Comparison of ENCODE assay signal across 8 mouse cellular contexts in the genomic region with DNA sequence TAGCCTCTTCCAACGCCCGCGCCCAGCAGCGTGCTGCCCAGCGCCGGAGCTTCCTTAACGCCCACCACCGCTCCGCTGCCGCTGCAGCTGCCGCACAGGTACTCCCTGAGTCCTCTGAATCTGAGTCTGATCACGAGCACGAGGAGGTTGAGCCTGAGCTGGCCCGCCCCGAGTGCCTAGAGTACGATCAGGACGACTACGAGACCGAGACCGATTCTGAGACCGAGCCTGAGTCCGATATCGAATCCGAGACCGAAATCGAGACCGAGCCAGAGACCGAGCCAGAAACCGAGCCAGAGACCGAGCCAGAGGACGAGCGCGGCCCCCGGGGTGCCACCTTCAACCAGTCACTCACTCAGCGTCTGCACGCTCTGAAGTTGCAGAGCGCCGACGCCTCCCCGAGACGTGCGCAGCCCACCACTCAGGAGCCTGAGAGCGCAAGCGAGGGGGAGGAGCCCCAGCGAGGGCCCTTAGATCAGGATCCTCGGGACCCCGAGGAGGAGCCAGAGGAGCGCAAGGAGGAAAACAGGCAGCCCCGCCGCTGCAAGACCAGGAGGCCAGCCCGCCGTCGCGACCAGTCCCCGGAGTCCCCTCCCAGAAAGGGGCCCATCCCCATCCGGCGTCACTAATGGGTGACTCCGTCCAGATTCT. TPM values are rescaled to one million over a fixed set of nuclear protein-coding genes. Genes with fewer than 3 reads are reported as not detected.
DNase-seq lines count a peak whose midpoint lies in the region; ATAC-seq and TF ChIP-seq lines count a peak whose summit lies in the region.
"Had no signal": no experiment of that assay in that cellular context is flagged by ENCODE, and none has a peak within 500 bp of the region (broad histone marks: within the 10 kb centered on the region; RNA-seq: fewer than 3 reads in every experiment).

No protein-coding gene starts in this region.

- no peak overlapping the region for H3K27ac ChIP-seq in testis, adult 2 months (ENCODE audit: control insufficient read depth, insufficient read depth, low read depth, low read length)
- H3K27ac ChIP-seq in forebrain, embryonic 15.5 days (replicated peaks), result no peak overlapping the region
- H3K27ac ChIP-seq in liver, embryonic 14.5 days, result no peak overlapping the region
- H3K27ac ChIP-seq: macrophage had no signal

- H3K4me2 ChIP-seq in forebrain, embryonic 15.5 days (replicated peaks), result peak overlapping the region; percentile 36
- H3K4me2 ChIP-seq in liver, embryonic 14.5 days (ENCODE audit: low read depth), result peak overlapping the region; percentile 20; the same call in 1 of the 2 replicates

- WGBS in forebrain, embryonic 15.5 days, result 50% methylated on average over 58 of the region's 58 CpGs
- WGBS in liver, embryonic 14.5 days (ENCODE audit: insufficient replicate concordance), result 43% methylated on average over 58 of the region's 58 CpGs

- no peak for TF ChIP-seq CTCF in testis, adult 2 months (IDR thresholded peaks at IDR 0.05; ENCODE audit: control insufficient read depth, insufficient read depth, insufficient replicate concordance, low read depth, low read length)
- no peak for TF ChIP-seq CTCF in liver, embryonic 14.5 days (IDR thresholded peaks at IDR 0.05; ENCODE audit: low read depth)

- peaks cover 15% of the 10 kb centered on the region; the same call in 1 of the 2 replicates for H3K9me3 ChIP-seq in forebrain, embryonic 15.5 days
- peaks cover 7% of the 10 kb centered on the region for H3K9me3 ChIP-seq in liver, embryonic 14.5 days (ENCODE audit: control insufficient read depth, low read length)

- TF ChIP-seq EP300 in liver, embryonic 14.5 days (IDR thresholded peaks at IDR 0.05; ENCODE audit: low read depth), result no peak

- no peak for TF ChIP-seq POLR2A in testis, adult 2 months (IDR thresholded peaks at IDR 0.05; ENCODE audit: control insufficient read depth, low read depth, low read length)

- 0 out of 2 replicates have a peak, but pooled peaks have one; percentile 39 for ATAC-seq in forebrain, embryonic 15.5 days (replicated peaks)
- no peak for ATAC-seq in liver, embryonic 14.5 days (ENCODE audit: insufficient read depth)

- no peak for DNase-seq in testis, postnatal 10 days (ENCODE audit: low spot score)
- DNase-seq in liver, embryonic 14.5 days (ENCODE audit: low read depth in 3 of 3, low spot score in 3 of 3), result no peak
- DNase-seq in layer of hippocampus, postnatal 25 days (ENCODE audit: extremely low spot score in 1 of 2, low spot score in 1 of 2), result no peak
- DNase-seq in right cerebral cortex, postnatal 14 days, result no peak
- no peak for DNase-seq in left cerebral cortex, adult 8-10 months (ENCODE audit: low spot score in 2 of 2)

- H3K9ac ChIP-seq in forebrain, embryonic 15.5 days (replicated peaks), result no peak overlapping the region
- H3K9ac ChIP-seq in liver, embryonic 14.5 days (replicated peaks), result no peak overlapping the region

- H3K36me3 ChIP-seq in testis, adult 2 months (ENCODE audit: control insufficient read depth, insufficient read depth, low read length), result no peaks in the 10 kb centered on the region; the same call in 1 of the 2 replicates
- peaks cover 41% of the 10 kb centered on the region for H3K36me3 ChIP-seq in forebrain, embryonic 15.5 days
- H3K36me3 ChIP-seq in liver, embryonic 14.5 days (replicated peaks; ENCODE audit: control insufficient read depth, insufficient read depth, low read depth), result peaks cover 21% of the 10 kb centered on the region

- peaks cover 27% of the 10 kb centered on the region for H3K4me1 ChIP-seq in testis, adult 2 months (ENCODE audit: control insufficient read depth, insufficient read depth, low read length)
- H3K4me1 ChIP-seq in forebrain, embryonic 15.5 days, result peaks cover 10% of the 10 kb centered on the region
- H3K4me1 ChIP-seq in liver, embryonic 14.5 days (replicated peaks; ENCODE audit: control insufficient read depth in 2 of 2, insufficient read depth in 2 of 2, low read length in 1 of 2), result peaks cover 0 to 2% of the 10 kb centered on the region in 2 experiments; a peak in 1 of 4 replicates

- H3K27me3 ChIP-seq in testis, adult 2 months (ENCODE audit: control insufficient read depth, insufficient read depth, low read length), result no peaks in the 10 kb centered on the region
- peaks cover 38% of the 10 kb centered on the region for H3K27me3 ChIP-seq in forebrain, embryonic 15.5 days
- peaks cover 47% of the 10 kb centered on the region for H3K27me3 ChIP-seq in liver, embryonic 14.5 days (ENCODE audit: control insufficient read depth, insufficient read depth, low read length)

- peak overlapping the region; percentile 20 for H3K4me3 ChIP-seq in testis, adult 2 months (ENCODE audit: control insufficient read depth, low read depth, low read length)
- H3K4me3 ChIP-seq in forebrain, embryonic 15.5 days, result peak overlapping the region; percentile 25
- H3K4me3 ChIP-seq in liver, embryonic 14.5 days (ENCODE audit: insufficient read depth in 1 of 2, low read depth in 2 of 2, low read length in 2 of 2), result 0 out of 4 replicates have a peak overlapping the region, but pooled peaks of 1 of the 2 experiments have one; percentile 2

RNA-seq across cellular contexts. Expression of gene Gnas, which starts 0.8 kb away (rescaled TPM):
- 139 and 161 TPM in 2 replicates for polyA plus RNA-seq in testis, adult 2 months (2012; rRNA removed)
- polyA plus RNA-seq in forebrain, embryonic 15.5 days (2015; fragmentation: Nextera tagmentation; extraction: Ambion mirVana), result 1,144 and 1,250 TPM in 2 replicates
- polyA plus RNA-seq in liver, embryonic 14.5 days (2012; rRNA removed), result 231 and 302 TPM in 2 replicates
- polyA plus RNA-seq in liver, embryonic 14.5 days (2014; fragmentation: Nextera tagmentation; extraction: Ambion mirVana), result 286 and 331 TPM in 2 replicates
- total RNA-seq in layer of hippocampus, postnatal 25 days (2021), result 1,000 to 10,000 TPM; 1,728 to 1,971 TPM
- total RNA-seq in left cerebral cortex, adult 8-10 months (2022), result 1,000 to 10,000 TPM; 1,754 to 1,798 (median 1,783) TPM
